Mouse (Mus musculus) embryonic fibroblast, embryonic 13.5 days (primary cell): ENCODE data around the gene Cdk15.

Experiments used
- CTCF ChIP-seq: IDR thresholded peaks from 2 replicates; pipeline ENCODE4 v1.5.1; 2011; ENCODE audit warnings: mild to moderate bottlenecking, control low read depth, low read length, moderate library complexity, borderline replicate concordance; ENCODE audit not compliant: insufficient read depth
- POLR2A ChIP-seq: IDR thresholded peaks from 2 replicates; pipeline ENCODE4 v1.6.1; 2011; ENCODE audit warnings: low read depth, mild to moderate bottlenecking, control low read depth, low read length, moderate library complexity

- TF ChIP-seq POLR2A (no peak), CTCF (no peak)
These were observed 34.9 kb downstream of the Cdk15 start for GRCm38 (mm10) chr1:59291652-59292051.
